Mouse (Mus musculus): Measurements from ENCODE around the gene Slc17a1.

The Slc17a1 gene

GRCm38 (mm10) chr13:23892592-23893268 lies 25.2 kb downstream of the Slc17a1 start:
- DNase-seq: no peak

DNA sequence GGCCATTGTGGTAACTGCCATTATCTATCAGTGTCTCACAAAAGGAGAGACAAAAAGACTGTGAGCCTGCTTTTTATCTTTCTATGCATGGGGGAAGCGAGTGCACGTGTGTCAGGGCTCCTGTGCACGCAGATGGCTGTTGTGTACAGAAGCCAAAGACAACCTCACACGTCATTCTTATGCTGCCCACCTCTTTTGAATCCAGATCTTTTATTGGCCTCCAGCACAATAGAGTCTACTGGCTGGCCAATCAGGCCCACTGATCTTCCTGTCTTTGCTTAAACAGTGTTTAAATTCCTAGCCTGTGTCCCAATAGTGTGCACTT lies 25.7 kb downstream of the Slc17a1 start:
- no peak for DNase-seq

DNA sequence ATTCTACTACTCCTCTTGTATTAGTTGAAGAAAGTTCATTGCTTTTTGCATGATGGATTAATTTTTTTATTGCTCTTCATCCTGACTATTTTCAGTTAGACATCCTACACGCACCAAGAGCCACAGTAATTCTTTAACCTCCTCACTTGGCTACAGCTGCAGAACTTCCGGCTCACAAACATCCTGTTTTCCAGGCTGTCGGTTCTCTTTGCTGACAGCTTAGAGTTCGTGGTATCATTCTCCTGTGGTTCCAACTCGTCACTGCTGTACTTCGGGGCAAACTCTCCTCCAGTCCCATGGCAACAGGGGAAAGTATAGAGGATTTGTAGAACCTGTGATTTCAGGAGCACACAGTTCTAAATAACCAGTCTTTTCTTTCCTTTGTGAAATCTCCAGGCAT lies 30.7 kb downstream of the Slc17a1 start:
- peak; percentile 88 for DNase-seq

DNA sequence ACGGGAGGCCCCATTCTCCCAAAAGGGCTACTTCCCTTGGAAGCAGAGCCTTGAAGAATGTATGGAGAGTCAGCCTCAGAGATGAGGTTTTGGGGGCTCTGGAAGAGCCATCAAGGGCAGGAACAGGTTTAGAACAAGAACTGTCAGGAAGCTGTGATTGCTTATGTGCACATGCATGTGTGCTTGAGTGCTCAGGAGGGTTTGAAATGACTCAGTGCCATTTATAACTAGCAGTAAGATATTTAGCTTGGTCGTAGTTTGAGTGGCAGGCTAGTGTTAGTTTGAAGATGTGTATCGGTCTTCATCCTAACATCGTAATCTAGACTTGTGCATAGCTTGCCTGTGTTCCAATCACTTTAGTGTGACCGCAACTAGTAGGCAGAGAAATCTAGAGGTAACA lies 39.4 kb downstream of the Slc17a1 start:
- DNase-seq: no peak

GRCm38 (mm10) chr13:23910121-23910520 lies 42.6 kb downstream of the Slc17a1 start:
- no peak for DNase-seq

DNA sequence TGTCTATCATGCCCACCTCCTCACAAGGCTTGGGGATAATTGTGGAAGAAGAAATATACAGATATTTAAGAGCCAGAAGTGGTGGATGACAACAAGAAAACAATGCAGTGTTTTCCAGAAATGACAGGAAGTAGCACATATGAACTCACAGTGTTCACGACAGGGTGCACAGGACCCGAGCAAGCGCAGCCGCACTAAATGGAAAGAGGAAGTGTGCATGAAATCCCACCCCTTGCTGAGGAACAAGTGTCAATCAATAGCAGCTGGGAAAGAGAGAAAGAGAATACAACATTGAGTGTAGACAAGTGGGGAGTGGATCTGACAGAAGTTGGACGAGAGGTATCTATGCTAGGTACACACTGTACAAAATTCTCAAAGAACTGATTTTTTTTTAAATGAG lies 43.8 kb downstream of the Slc17a1 start:
- DNase-seq: no peak

DNA sequence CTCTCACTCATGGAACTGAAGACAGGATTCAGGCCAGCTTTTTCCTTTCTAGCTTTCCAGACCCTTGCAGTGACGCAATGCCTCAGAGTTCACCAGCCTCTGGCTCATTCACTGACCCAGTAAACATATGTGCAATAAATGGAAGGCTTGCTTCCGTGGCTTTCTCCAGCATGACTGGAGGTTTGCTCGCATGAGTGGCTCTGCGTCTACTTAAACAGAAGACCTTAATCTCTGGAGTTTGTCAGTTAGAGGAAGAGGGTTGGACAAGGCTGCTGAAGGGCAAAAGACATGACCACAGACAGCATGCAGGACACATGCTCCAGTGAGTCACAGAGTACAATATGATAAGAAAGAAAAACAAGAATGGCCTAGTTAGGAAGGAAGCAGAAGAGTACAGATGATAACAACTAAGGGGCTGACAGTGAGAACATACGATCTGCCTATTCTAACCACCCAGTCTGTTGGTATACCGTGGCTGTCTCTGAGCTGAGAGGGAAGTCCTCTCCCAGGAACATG lies 46.3 kb downstream of the Slc17a1 start:
- DNase-seq: peak; percentile 95

GRCm38 (mm10) chr13:23914376-23915167 lies 47.0 kb downstream of the Slc17a1 start, which contains the start of gene Slc17a4:
Gene Slc17a4, minus strand, starts transcription at chr13:23915009.
- no peak for DNase-seq

GRCm38 (mm10) chr13:23916132-23916531 lies 48.6 kb downstream of the Slc17a1 start:
- no peak for DNase-seq

GRCm38 (mm10) chr13:23917674-23918073 lies 50.1 kb downstream of the Slc17a1 start:
- no peak for DNase-seq

DNA sequence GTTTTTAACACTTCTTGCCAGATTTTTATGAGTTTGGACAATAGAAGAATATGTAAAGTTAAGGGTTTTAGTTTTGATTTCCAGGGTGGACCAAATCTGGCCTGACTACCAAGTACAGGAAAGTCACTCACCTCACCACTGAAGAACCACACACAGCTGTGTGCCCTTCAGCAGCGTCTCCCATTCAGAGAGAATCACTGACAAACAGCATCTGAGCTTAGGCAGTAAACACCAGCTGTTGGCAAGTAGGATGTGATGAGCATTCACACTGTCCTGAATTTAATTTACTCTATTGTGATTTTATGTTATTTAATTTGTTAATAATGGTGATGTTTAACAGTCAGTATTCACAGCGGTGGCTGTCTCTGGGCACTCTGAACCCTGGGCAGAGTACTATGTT lies 58.2 kb downstream of the Slc17a1 start:
- DNase-seq: no peak

DNA sequence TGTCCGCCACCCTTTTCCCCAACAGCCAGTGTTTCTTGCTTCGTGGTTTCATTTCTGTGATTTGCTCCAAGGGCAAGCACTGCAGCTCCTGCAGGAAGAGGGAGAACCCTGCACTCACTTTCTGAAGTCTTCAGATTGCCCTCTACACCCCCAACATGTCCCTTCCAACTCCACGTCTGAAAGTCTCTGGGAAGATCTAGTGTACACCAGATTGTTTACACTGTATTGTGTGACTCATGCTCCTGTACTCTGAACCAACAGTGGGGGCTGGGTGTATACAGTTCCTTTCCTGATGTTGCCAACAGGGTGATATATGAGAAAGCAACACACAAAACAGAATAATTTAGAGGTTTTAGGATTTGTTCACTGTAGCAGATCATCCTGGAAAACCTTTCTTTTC lies 61.1 kb downstream of the Slc17a1 start:
- DNase-seq: no peak

GRCm38 (mm10) chr13:23930461-23930860 lies 62.9 kb downstream of the Slc17a1 start:
- DNase-seq: no peak

GRCm38 (mm10) chr13:23930904-23931303 lies 63.4 kb downstream of the Slc17a1 start:
- DNase-seq: no peak

DNA sequence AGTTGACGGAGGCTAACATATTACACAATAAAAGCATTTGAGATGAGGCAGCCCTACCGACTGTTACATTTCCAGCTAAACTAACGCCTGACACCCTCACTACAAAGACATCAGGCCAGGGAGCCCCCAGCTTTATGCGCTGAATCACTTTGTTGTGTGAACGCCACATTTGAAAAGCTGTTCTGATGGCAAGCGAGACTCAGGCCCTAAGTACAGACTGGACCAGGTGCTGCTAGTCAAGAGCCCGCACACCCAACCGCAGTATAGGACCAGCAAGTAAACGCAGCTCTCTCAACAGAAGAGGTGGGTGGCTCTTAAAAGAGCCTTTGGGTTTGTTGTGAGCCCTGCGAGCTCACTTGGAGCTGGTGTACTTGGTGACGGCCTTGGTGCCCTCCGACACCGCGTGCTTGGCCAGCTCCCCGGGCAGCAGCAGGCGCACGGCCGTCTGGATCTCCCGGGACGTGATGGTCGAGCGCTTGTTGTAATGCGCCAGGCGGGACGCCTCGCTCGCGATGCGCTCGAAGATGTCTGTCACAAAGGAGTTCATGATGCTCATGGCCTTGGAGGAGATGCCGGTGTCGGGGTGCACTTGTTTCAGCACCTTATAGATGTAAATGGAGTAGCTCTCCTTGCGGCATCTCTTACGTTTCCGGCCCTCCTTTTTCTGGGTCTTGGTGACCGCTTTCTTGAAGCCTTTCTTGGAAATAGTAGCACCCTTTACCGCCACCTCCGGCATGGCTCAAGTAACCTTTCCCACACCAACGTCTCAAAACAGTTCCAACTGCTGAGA lies 66.1 kb downstream of the Slc17a1 start, which contains the start of gene Hist1h2ba:
Hist1h2ba (minus strand) TSS at position 736 of the 790 bp plus-strand sequence.
- DNase-seq: no peak

- no peak for DNase-seq
These were observed 66.6 kb downstream of the Slc17a1 start, which contains the start of gene Hist1h2aa for GRCm38 (mm10) chr13:23934211-23934520. Gene Hist1h2aa, plus strand, starts transcription at chr13:23934462.

- DNase-seq: no peak
These were observed 71.1 kb downstream of the Slc17a1 start for GRCm38 (mm10) chr13:23938699-23939098.

GRCm38 (mm10) chr13:23940291-23940690 lies 72.7 kb downstream of the Slc17a1 start:
- DNase-seq: no peak

DNA sequence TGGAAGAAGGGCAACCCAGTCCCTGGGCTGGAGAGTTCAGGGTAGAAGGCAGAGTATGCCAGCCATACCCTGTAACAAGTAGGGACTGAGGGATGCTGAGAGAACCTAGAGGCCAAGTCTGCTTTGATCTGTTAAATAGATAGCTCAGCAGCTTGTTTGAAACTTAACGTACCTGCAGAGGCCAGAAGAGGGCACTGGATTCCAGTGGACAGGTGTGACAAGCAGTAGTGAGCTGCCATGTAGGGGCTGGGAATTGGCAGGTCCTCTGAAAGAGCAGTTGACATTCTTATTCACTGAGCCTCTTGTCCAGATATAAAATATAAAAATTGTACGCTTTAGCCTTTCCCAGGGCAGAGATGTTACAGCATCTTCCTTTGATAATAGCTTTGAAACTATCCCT lies 75.3 kb downstream of the Slc17a1 start:
- DNase-seq: no peak
